Mouse (Mus musculus): ENCODE data around the gene Rere. TPM values are rescaled to one million over a fixed set of nuclear protein-coding genes. Genes with fewer than 3 reads are reported as not detected.

The Rere gene
- polyA plus RNA-seq, 1 experiment from 2014 or later, result 16.0 TPM

DNA sequence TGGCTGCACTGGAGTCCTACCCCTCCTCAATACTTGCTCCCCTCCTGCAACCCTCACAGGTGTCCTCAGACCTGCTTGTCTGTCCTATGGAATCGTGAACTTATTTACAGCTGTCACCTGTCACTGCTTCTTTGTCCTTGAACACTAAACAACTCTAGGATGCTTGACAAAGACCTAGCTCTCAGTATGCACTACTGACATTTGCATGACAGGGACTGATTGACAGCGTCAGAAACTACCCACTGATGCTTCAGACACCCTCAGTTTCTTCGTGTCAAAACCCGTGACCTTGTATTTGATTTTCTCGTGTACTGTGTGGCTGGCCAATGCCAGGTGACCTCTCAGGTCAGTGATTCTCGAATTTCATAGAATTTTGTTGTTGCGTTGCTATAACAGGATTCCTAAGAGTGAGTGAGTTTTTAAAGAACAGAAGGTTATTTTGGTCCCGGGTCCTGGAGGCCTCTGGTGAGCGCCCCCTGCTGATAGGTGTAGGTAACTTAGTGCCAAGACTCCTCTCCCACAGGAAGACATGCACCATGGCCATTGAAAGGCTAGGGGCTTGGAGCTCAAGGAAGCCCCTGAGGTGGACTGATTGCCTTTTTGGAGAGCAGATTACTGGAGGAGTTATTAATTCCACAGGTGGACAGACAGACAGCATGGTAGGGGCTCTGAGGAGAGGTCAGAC is 378.6 kb downstream of the Rere start:
- H3K9ac ChIP-seq (replicated peaks; ENCODE audit: low read depth), result no peak overlapping the region
- DNase-seq (ENCODE audit: low spot score) (no peak), ATAC-seq (no peak)
- H3K4me2 ChIP-seq (replicated peaks; ENCODE audit: low read depth, low read length), result no peak overlapping the region
- H3K27me3 ChIP-seq (replicated peaks; ENCODE audit: insufficient read depth, low read length), result no peaks in the 10 kb centered on the region
- WGBS, result 67% methylated on average over 9 of the region's 9 CpGs
- no peak overlapping the region for H3K27ac ChIP-seq (ENCODE audit: low read length)
- no peaks in the 10 kb centered on the region for H3K36me3 ChIP-seq (ENCODE audit: insufficient read depth, low read length)
- TF ChIP-seq CTCF (IDR thresholded peaks at IDR 0.05) (peak; percentile 45), EP300 (IDR thresholded peaks at IDR 0.05) (no peak)
- no peak overlapping the region for H3K4me3 ChIP-seq (ENCODE audit: low read depth, low read length)
- no peaks in the 10 kb centered on the region for H3K9me3 ChIP-seq (ENCODE audit: low read length)
- H3K4me1 ChIP-seq (ENCODE audit: insufficient read depth, low read depth, low read length), result peaks cover 7% of the 10 kb centered on the region; the same call in 1 of the 2 replicates

DNA sequence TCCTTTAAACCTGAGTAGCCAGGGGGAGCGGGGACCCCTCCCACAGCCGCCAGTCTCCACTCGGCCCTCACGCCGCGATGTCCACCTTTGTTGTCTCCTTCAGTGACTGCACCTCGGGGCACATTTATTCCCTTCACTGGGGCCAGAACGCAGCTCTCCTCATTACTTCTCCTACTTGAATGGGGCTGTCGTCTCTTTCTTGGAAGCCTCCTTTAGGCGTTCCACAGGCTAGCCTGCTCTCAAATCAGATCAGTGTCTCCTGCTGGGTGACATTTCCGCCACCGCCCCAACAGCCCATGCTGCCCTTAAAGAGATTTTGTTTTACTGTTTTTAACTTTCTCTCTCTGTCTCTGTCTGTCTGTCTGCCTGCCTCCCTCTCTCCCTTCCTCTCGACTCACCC is 380.4 kb downstream of the Rere start:
- no peak overlapping the region for H3K9ac ChIP-seq (replicated peaks; ENCODE audit: low read depth)
- no peaks in the 10 kb centered on the region for H3K9me3 ChIP-seq (ENCODE audit: low read length)
- 12% methylated on average over 13 of the region's 13 CpGs for WGBS
- DNase-seq (ENCODE audit: low spot score) (no peak), ATAC-seq (no peak)
- no peaks in the 10 kb centered on the region for H3K27me3 ChIP-seq (replicated peaks; ENCODE audit: insufficient read depth, low read length)
- H3K36me3 ChIP-seq (ENCODE audit: insufficient read depth, low read length), result no peaks in the 10 kb centered on the region
- H3K4me3 ChIP-seq (ENCODE audit: low read depth, low read length), result peak overlapping the region; percentile 1; the same call in 1 of the 2 replicates
- peaks cover 7% of the 10 kb centered on the region; the same call in 1 of the 2 replicates for H3K4me1 ChIP-seq (ENCODE audit: insufficient read depth, low read depth, low read length)
- TF ChIP-seq EP300 (IDR thresholded peaks at IDR 0.05), result no peak
- no peak for TF ChIP-seq CTCF (IDR thresholded peaks at IDR 0.05)
- peak overlapping the region; percentile 22 for H3K4me2 ChIP-seq (replicated peaks; ENCODE audit: low read depth, low read length)
- no peak overlapping the region for H3K27ac ChIP-seq (ENCODE audit: low read length)

- H3K4me3 ChIP-seq (ENCODE audit: low read depth, low read length), result no peak overlapping the region
- H3K4me2 ChIP-seq (replicated peaks; ENCODE audit: low read depth, low read length), result no peak overlapping the region
- no peaks in the 10 kb centered on the region for H3K9me3 ChIP-seq (ENCODE audit: low read length)
- H3K36me3 ChIP-seq (ENCODE audit: insufficient read depth, low read length), result no peaks in the 10 kb centered on the region
- peak; percentile 36 for DNase-seq (ENCODE audit: low spot score)
- peak; percentile 49; the same call in 1 of the 2 replicates for ATAC-seq
- no peak overlapping the region for H3K27ac ChIP-seq (ENCODE audit: low read length)
- H3K4me1 ChIP-seq (ENCODE audit: insufficient read depth, low read depth, low read length), result peaks cover 7% of the 10 kb centered on the region; the same call in 1 of the 2 replicates
- 58% methylated on average over 12 of the region's 12 CpGs for WGBS
- H3K27me3 ChIP-seq (replicated peaks; ENCODE audit: insufficient read depth, low read length), result no peaks in the 10 kb centered on the region
- no peak overlapping the region for H3K9ac ChIP-seq (replicated peaks; ENCODE audit: low read depth)
- peak; percentile 69 for TF ChIP-seq CTCF (IDR thresholded peaks at IDR 0.05)
- no peak for TF ChIP-seq EP300 (IDR thresholded peaks at IDR 0.05)
These were observed 381.7 kb downstream of the Rere start for GRCm38 (mm10) chr4:150663192-150663591.

- Histone ChIP-seq H3K4me3 (ENCODE audit: low read depth, low read length) (no peak overlapping the region), H3K27ac (ENCODE audit: low read length) (no peak overlapping the region), H3K4me2 (replicated peaks; ENCODE audit: low read depth, low read length) (no peak overlapping the region), H3K9ac (replicated peaks; ENCODE audit: low read depth) (no peak overlapping the region), H3K27me3 (replicated peaks; ENCODE audit: insufficient read depth, low read length) (no peaks in the 10 kb centered on the region), H3K9me3 (ENCODE audit: low read length) (no peaks in the 10 kb centered on the region), H3K36me3 (ENCODE audit: insufficient read depth, low read length) (no peaks in the 10 kb centered on the region), H3K4me1 (ENCODE audit: insufficient read depth, low read depth, low read length) (peaks cover 7% of the 10 kb centered on the region; the same call in 1 of the 2 replicates)
- peak; percentile 56 for TF ChIP-seq CTCF (IDR thresholded peaks at IDR 0.05)
- no peak for TF ChIP-seq EP300 (IDR thresholded peaks at IDR 0.05)
- no peak for DNase-seq (ENCODE audit: low spot score)
- 80% methylated on average over 7 of the region's 7 CpGs for WGBS
- ATAC-seq, result no peak
These were observed 383.3 kb downstream of the Rere start for GRCm38 (mm10) chr4:150664726-150665125.

DNA sequence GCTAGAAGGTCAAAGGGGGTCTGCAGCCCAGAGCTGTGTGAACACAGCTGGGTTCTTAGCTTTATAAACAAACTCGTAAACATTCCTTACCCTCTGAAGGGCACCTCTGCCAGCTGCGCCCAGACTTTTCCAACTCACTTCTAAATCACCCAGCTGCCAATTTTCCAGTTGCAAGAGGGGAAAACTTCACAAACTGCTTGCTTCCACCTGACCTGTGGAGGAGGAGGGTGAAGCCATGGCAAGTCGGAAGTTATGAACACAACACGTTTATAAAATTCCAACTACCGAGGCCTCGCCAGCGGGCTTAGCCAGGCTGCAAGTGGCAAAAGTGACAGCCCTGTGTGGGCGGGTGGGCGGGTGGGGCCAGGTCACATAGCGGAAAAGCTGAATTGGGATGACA is 384.4 kb downstream of the Rere start:
- Histone ChIP-seq H3K27me3 (replicated peaks; ENCODE audit: insufficient read depth, low read length) (no peaks in the 10 kb centered on the region), H3K9ac (replicated peaks; ENCODE audit: low read depth) (no peak overlapping the region), H3K4me3 (ENCODE audit: low read depth, low read length) (no peak overlapping the region), H3K4me2 (replicated peaks; ENCODE audit: low read depth, low read length) (no peak overlapping the region), H3K4me1 (ENCODE audit: insufficient read depth, low read depth, low read length) (peaks cover 7% of the 10 kb centered on the region; the same call in 1 of the 2 replicates), H3K36me3 (ENCODE audit: insufficient read depth, low read length) (no peaks in the 10 kb centered on the region), H3K27ac (ENCODE audit: low read length) (no peak overlapping the region), H3K9me3 (ENCODE audit: low read length) (no peaks in the 10 kb centered on the region)
- no peak for ATAC-seq
- TF ChIP-seq CTCF (IDR thresholded peaks at IDR 0.05), result no peak
- no peak for TF ChIP-seq EP300 (IDR thresholded peaks at IDR 0.05)
- DNase-seq (ENCODE audit: low spot score), result no peak
- 63% methylated on average over 10 of the region's 10 CpGs for WGBS

Other genes with a start within 250 kb of the Rere start
- gene Gpr157, start 194.3 kb upstream of the Rere start, polyA plus RNA-seq (2015; fragmentation: Nextera tagmentation; extraction: Ambion mirVana), result 1.6 TPM in 2 replicates
- gene Slc2a5, start 162.4 kb upstream of the Rere start, polyA plus RNA-seq (2015; fragmentation: Nextera tagmentation; extraction: Ambion mirVana), result 0.23 and 0.60 TPM in 2 replicates
- gene Slc2a7, start 132.7 kb upstream of the Rere start, polyA plus RNA-seq (2015; fragmentation: Nextera tagmentation; extraction: Ambion mirVana), result not detected in 2 replicates
- gene Car6, start 80.3 kb upstream of the Rere start, polyA plus RNA-seq (2015; fragmentation: Nextera tagmentation; extraction: Ambion mirVana), result 0.27 and 0.32 TPM in 2 replicates
- 305 and 319 TPM in 2 replicates for gene Eno1, start 44.9 kb upstream of the Rere start, polyA plus RNA-seq (2015; fragmentation: Nextera tagmentation; extraction: Ambion mirVana)

Data from lung, postnatal 0 days (tissue).